Mouse (Mus musculus): ENCODE measurements around the gene Six3.

Six3 gene

DNA sequence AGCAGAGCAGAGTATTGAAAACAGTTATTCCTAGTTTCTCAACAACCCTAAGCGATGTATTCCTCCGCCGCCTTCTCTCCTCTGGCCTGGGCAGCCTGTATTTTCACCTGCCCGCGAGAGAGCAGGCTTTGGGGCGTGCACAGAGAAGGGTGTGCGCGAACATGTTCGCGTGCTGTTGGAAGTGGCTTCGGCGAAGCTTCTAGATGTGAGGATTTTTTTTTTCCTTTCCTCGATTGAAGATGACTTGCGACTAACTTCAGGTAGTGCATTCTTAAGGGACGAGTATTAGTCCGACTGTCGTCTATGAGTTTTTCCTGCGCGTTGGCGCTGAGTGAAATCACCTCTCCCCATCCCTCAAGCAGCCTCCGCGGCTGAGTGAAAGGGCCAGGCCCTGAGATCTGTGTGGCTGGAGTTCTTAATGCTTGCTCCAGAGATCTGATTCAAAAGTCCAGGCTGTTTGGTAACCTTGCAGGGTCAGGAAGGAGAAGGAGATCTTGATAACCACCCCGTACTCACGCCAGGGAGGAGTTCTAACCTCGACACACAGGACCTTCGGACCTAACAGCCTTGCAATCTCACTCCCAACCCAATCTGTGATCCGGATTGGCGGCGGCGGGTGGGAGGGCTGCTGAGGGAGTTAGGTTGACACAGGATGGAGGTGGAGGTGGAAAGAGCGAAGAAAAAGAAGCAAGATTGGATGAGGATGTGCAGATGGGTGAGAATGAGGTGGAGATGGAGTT lies 712 bp upstream of the Six3 start:
- DNase-seq (ENCODE audit: low spot score): no peak

DNA sequence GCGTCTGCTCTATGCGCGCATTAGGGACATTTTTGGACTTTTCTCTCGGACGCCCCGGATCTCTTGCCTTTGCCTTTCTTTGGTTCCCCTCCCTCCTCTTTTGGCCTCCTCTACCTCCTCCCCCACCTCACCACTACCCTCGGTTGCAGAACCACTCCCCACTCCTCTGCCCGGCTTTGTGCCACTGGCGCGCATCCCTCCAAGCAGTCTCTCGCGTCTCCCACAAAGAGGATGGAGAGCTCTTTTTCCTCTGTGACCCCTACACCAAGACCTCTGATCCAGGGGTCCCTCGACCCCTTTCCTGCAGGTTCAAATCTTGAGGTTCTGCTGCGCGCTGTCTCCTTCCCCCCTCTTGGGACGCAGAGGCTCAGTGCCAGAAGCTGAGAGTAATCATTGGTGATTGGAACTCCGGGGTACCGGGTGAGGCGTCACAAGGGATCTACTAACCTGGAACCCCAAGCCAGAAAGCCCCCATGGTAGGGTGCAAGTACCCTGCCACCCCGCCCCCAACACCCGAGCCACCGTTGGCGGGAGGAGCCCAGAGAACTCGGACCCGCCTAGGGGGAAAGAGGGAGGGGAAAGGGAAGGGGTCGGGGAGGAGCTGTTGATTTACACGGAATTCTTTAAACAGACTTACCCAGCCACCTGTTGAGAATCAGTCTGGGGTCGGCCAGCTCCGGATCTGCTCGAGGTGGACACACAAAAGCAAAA lies 758 bp downstream of the Six3 start:
- DNase-seq (ENCODE audit: low spot score): no peak

DNA sequence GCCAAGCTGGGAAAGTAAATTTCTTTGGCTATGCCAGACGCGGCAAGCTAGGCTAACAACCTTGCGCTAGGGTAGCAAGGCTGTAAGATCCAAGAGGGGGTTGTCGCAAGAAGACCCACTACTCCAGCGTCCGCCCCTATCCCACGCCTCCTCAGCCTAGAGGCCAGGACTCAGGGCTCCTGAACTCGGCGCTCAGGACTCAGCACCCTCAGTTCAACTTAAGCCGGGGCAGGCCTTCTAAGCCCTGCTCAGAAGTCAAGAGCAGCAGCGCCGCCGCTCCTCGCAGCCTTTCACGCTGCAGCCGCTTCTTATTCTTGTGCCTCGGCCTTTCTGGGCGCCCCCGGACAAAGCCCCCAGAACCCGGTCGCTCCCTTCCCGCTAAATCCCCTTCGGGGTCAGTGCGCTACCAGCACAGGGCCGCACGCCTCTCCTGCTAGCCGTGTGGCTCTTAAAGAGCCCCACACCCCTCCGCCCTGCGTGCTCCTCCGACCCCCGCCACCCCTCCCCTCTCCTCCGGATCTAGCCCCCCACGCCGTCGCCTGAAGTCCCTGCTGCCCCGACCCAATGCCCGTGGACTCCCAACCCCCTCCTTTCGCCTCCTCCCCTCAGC lies 1.4 kb downstream of the Six3 start:
- no peak for DNase-seq (ENCODE audit: low spot score)

DNA sequence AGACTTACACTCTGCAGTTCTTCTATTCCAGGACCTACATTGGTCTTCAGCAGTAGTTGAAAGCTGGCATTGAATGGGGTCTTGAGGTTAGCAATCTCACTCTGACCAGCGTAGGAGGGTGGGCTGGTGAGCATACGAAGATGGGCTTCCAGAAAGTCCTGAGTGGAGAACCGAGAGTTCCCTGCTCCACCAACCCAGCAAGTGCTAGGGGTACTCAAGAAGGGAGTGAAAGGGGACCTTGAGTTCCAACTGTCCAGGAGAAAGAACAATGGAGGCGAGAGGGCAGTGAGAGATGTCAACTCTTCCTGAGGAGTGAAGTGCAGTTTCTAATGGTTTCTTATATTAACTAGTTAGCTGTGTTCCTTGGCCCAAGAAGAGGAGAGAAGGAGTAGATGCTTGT lies 2.2 kb downstream of the Six3 start:
- no peak for DNase-seq (ENCODE audit: low spot score)

DNA sequence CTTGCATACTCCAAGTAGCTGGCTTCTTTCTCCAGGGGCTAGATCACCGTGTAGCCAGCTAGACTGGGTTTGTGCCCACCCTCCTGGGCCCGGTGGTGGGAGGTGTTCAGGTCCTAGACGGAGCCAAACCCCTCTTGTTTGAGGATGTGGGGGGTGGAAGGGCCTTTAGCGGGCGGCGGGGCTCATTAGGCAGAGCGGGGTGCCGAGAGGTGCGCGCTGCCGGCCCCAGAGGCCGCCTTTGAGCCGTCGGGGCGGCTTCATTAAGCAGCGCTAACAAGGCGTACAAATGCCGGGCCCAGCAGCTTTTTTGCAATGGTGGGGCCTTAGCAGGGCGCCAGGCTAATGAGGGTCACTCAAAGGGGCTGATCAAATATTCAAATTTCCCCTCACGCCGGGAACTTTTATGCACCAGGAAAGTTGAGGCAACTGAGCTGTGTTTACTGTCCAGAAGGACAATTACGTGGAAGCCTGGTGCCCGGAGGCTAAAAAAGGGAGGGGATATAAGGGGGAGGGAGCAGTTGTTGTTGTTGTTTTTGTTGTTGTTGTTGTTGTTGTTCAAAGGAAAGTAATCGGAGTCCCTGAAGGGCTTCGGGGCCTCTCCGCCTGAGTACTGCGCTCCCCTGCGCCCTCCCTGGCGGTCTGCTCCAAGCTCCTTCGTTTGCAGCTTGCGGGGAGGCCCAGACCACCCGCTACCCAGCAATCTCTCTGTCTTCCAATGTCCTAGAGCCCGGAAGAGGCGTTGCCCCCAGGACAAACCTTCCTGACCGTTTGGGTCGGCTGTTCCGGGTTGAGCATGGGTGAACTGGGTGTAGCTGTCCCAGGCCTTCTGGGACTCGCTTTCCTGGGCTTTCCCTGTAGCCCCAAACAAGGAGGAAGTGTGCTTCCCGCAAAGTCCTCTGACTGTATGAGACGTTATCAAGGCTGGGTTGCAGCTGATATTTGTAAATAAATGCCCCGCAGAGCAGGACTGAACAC lies 3.4 kb downstream of the Six3 start:
- DNase-seq (ENCODE audit: low spot score): no peak

DNA sequence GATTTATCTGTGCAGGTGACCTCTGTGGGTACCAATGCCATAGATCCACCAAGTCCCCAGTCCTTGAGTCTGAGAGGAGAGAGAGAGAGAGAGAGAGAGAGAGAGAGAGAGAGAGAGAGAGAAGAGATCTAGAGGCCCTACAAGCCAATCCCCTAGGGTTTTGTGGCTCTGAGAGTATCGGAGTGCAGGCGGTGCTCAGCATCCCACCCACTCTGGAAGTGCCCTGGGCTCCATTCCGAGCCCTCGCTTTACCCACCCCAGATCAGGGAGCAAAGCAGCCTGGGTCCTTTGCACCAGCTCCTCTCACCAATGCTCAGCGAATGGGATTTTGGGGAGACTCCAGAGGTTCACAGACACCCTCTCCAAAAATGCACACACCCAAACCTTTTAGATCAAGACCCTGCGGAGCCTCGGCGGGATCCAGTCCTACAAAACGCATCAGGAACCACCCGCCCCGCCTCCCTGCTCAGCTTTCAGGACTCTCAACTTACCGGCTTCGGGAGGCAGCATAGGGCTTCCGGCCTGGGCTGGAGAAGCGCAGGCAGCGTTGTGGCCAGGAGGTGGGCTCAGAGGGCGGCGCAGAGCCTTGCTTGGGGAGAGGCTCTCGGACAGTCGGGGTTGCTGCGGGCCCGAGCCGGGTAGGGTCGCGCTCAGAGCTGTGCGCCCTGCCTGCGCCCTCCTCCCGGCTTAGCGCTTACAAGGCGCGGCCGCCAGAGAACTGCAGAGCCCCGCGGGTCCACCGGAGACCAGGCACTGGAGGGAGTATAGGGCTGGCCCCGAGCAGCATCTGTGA lies 4.4 kb downstream of the Six3 start:
- DNase-seq (ENCODE audit: low spot score): no peak

DNA sequence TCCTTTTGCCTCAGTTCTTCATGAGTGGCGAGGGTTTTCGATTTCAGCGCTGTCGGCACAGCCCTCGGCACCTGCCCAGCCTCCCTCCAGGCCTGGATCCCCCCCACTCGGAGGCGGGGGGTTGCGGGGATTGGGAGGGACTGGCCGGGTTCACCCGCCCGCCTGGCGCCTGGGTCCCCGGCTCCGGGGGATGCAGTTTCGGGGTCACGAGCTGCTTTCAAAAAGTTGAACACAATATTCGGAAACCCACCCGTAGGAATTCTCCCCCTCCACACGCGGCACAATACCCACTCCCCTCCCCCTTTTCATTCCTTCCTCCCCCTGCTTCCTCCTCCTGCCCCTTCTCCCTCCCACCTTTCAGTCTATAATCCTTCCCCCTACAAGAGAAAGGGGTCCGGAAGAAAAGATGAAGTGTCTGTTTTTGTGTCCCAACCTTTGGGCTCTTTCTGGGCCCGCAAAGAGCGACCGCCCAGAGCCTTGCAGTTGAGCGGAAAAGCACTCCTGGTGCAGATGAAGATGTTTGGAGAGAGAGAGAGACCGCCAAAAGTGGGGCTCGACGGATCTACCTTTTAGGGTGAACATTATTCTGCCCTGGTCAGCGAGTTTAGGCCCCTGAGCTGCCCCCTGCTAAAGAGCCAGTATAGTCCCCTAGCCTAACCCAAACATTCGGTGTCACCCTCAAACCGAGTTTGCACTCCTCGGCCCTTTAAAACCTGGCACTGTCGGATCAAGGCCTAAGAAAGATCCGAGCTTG lies 5.1 kb downstream of the Six3 start:
- DNase-seq (ENCODE audit: low spot score): no peak

DNA sequence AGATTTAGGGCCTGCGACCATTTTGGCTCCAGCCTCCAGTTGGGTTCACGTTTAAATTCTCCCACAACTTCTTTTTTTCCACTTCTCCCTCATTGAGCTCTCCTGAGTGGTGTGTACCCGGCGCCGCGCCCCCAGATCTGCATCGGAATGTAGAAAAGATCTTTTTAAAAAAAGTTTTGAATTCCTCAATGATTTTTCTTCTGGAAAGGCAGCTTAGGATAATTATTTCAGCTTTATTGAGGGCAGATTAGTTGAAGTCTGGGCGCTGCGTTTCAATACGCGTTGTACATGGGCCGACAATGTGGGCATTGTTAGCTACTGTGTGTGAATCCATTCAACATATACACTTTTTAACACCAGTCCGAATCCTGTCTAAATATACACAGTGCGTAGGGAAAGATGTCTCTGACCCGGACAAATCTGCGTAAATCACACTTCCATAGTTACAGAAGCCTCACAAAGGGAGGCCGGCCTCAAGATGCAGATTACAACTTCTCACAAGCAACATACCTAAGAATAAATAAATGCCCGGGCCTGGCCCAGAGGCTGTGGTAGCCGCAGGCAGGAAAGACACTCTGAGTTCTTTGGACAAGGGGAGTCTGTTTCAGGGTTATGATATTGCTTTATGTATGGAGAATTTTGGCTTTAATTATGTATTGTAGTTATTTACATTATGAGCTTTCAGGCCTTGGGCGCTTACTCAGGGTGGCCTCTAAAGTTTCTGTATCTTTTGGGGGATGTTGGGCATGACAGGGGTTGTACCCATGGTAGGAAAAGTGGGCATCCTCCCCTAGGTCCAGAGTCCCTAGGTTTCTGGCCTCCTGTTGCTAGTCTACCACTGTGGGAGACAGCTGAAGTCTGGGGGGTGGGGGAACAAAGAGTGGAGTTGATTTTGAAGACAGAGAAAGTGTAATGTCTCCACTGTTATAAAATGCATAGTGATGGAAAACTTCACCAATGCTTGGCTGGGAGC lies 6.0 kb downstream of the Six3 start:
- no peak for DNase-seq (ENCODE audit: low spot score)

DNA sequence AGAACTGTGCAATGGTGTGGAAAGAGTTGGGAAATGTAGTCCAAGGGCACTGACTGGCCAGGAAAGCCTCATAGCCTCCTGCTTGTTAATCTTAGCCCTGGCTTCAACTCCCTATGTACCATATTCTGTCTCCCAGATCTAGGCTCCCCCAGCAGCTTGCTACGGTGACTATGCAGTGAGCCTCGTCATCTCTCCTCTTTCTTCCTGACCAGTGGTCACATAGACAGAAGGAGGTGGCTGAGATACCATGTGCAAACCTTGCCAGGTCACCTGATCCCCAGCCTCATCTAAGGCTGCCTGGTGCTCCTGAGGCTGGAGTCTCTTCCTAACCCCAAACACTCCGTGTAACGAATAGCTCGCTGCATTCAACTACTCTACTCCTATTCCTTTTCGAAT lies 6.7 kb downstream of the Six3 start:
- no peak for DNase-seq (ENCODE audit: low spot score)

DNA sequence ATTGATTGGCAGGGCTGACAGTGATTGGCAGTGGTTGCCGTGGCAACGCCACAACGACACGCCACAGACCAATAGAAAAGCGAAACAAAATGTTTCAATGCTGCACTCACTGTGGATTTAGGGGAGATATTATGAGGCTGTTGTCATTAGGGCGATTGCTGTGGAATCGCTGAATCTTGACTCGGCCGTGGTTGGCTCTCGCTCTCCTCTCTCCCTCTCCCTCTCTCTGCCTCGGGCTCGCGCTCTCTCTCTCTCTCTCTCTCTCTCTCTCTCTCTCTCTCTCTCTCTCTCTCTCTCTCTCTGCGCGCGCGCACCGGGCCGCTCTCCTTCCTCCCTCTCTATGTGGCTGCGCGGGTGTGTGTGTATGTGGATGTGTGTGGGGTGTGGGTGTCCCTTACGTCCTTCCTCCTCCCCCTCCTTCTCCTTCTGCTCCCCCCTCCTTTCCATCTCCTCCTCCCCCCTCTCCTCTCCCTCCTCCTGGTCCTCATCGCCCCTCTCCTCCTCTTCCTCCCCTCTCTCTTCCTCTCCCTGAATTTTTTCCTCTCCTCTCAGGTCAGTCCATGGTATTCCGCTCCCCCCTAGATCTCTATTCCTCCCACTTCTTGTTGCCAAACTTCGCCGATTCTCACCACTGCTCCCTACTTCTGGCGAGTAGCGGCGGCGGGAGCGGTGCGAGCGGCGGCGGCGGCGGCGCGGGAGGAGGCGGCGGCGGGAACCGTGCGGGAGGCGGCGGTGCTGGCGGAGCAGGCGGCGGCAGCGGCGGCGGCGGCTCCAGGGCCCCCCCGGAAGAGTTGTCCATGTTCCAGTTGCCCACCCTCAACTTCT lies 7.5 kb downstream of the Six3 start:
- DNase-seq (ENCODE audit: low spot score): no peak

DNA sequence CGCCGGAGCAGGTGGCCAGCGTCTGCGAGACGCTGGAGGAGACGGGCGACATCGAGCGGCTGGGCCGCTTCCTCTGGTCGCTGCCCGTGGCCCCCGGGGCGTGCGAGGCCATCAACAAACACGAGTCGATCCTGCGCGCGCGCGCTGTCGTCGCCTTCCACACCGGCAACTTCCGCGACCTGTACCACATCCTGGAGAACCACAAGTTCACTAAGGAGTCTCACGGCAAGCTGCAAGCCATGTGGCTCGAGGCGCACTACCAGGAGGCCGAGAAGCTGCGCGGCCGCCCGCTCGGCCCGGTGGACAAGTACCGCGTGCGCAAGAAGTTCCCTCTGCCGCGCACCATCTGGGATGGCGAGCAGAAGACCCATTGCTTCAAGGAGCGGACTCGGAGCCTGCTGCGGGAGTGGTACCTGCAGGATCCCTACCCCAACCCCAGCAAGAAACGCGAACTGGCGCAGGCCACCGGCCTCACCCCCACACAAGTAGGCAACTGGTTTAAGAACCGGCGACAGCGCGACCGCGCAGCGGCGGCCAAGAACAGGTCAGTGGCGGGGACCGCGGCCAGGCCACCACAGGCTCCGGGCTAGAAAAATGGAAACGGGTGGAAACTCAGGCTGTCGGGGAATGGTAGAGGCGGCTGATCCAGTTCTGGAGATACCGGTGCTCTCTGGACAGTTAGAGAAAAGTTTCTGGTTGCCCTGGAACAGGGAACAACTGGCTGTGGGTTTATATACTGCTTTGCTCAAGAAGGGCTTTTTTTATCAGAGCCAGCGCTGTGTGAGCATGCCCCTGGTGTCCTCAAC lies 8.3 kb downstream of the Six3 start:
- DNase-seq (ENCODE audit: low spot score): no peak

DNA sequence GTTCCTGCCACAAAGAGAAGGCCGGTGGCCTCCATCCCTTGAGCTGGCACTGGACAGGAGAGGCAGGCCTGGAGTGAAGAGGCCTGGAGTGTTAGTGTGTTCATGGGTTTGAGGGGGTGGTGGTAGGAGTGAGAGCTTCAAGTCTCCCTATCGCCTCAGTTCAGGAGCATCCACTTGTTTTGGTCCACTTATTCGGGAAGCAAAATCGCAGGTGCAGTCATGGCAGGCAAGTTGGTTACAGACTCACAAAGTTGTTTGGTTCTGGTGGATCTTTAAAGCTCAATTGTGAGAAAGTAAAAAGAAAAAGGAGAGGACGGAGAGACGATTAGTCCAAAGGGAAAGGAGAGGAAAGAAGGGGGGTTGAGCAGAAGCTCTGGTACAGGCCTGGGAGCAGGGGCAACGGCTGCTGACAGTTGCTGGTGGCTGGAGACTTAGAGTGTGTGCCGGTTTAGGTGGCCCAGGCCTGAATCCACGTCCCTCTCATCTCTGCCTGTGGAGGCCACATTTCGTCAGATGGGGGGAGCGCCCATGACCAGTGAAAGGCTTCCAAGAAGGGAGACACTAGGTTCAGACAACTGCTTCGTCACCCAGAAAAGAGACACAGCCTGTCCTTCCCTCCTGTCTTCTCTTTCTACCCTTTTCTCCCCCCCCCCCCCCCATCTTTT lies 9.2 kb downstream of the Six3 start:
- DNase-seq (ENCODE audit: low spot score): no peak

DNA sequence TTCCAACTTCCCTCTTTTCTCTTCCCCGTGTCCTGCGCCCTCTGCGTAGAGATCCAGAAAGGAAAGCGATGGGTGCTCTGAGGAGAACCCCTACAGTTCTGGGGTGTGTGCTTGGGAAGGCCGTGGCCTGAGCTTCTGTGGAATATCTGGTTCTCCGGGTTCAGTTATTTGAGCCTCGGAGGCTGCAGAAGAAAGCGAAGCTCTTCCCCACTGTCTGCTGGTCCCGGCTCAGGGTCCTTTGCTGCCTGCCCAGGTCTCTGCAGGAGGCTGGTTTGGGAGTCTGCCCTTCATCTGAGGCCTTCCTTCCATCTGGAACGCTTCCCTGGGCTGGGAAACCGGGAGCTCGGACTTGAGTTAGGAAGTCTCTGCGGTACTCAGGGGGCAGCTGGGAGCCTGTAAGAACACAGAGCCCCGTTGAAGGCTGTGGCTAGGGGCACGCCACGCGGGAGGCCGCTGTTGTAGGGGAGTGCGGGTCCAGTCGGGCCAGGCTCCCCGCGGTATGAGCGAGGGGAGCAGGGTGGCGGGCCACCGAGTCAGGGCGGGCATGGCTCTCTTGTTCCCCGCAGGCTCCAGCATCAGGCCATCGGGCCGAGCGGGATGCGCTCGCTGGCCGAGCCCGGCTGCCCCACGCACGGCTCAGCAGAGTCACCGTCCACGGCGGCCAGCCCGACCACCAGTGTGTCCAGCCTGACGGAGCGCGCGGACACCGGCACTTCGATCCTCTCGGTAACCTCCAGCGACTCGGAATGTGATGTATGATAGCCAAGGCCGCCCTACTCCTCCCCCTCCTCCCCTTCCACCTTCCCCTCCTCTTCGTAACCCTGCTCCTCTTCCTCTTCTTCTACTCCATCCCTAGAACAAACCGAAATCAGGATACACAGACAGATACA lies 10.0 kb downstream of the Six3 start:
- DNase-seq (ENCODE audit: low spot score): no peak

DNA sequence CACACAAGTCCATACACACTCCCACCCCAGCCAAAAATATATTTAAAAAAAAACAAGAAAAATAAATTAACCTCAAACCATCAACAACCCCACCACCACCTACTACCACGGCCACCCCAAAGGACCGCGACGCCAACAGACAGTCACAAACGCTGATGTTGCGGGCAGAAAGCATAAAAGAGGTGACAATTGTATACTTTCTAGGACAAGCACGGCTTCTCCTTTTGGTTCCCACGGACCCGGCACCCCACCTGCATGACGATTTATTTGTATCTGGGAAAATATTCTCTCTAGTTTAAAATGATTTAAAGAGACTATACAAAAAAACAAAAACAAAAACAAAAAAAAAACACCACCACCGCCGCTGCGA lies 10.6 kb downstream of the Six3 start:
- DNase-seq (ENCODE audit: low spot score): no peak

DNA sequence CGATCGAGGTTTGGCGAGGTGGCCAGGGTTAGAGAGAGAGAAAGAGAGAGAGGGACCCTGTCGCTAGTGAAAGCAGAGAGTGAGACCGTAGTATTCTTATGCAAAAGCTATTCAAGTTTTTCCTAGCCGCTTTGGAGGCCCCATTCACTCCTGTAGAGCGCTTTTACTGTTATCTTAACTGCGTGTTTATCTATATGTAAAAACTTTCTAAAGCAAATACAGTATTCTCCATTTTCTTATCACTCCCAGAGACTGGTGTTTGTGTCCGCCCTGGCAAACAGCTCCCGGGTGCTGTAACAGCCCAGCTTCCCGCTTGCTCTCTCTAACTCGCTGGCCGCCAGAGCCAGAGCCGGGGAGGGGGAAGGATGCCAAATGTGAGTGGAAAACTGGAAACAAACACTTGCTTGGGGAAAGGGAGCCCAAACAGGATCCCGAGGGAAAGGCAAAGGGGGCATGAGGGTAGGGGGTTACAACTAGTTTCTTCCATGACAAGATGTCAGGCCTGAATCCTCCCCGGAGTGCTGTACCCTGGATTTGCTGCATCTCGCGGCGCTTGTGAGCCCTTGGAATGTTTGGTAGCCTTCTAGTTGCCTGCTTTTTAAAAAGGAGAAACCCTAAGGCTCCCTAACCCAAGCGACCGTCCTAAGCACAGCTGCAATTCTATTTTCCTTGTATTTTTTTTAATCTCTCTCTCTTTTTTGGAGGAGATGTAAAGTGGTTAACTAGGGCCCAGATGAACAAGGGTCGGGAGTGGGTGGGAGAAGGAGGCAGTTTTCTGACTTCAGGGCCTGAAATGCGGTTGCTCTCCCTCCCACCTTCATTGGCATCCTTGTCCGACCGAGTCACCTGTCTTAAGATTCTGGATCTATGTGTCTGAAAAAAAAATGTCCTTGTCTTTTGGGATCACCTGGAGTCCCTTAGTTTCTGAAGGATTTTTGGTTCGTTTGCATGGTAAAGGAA lies 11.9 kb downstream of the Six3 start:
- DNase-seq (ENCODE audit: low spot score): no peak
